Mouse (Mus musculus) lung, postnatal 0 days (tissue): ENCODE measurements around the gene Ssh2.

Experiments
- CTCF ChIP-seq: IDR thresholded peaks from 2 replicates; pipeline ENCODE4 v1.5.1; 2016; ENCODE audit warnings: antibody characterized with exemption, mild to moderate bottlenecking
- EP300 ChIP-seq: IDR thresholded peaks from 2 replicates; pipeline ENCODE4 v1.6.1; 2016; ENCODE audit warnings: antibody characterized with exemption, mild to moderate bottlenecking, control low read depth

GRCm38 (mm10) chr11:77280219-77280618 is 64.1 kb downstream of the Ssh2 start:
- TF ChIP-seq CTCF (no peak), EP300 (no peak)
